Mouse (Mus musculus) heart, embryonic 16.5 days (tissue): ENCODE measurements around the gene Med28. TPM values are rescaled to one million over a fixed set of nuclear protein-coding genes. Genes with fewer than 3 reads are reported as not detected.
A peak's percentile ranks its signal among the peaks of the same experiment; 100 is the strongest.

ENCODE experiments used
- ATAC-seq: fragments of 200-750 bp; cut with Nextera tagmentation; replicated peaks from 2 replicates; pipeline ENCODE4 v1.8.0; 2017; ENCODE audit warnings: moderate number of reproducible peaks; ENCODE audit not compliant: insufficient read depth, low FRiP score; ENCODE audit errors: extremely low read depth
- H3K27ac ChIP-seq: fragments of 300-500 bp; sonication (generic); 2 replicates; pipeline ENCODE4 v1.5.1; 2014; ENCODE audit warnings: mild to moderate bottlenecking, low read length, control low read depth, moderate library complexity
- H3K27me3 ChIP-seq: fragments of 300-500 bp; sonication (generic); 2 replicates; pipeline ENCODE4 v1.6.1; 2014; ENCODE audit warnings: low read length, mixed read lengths; ENCODE audit not compliant: control insufficient read depth, insufficient read depth
- H3K36me3 ChIP-seq: fragments of 300-500 bp; sonication (generic); 2 replicates; pipeline ENCODE4 v1.6.1; 2014; ENCODE audit not compliant: control insufficient read depth, insufficient read depth
- H3K4me1 ChIP-seq: fragments of 300-500 bp; sonication (generic); 2 replicates; pipeline ENCODE4 v1.6.1; 2014; ENCODE audit warnings: low read length, mixed read lengths; ENCODE audit not compliant: control insufficient read depth, insufficient read depth
- H3K4me2 ChIP-seq: fragments of 300-500 bp; sonication (generic); 2 replicates; pipeline ENCODE4 v1.6.1; 2014; ENCODE audit warnings: low read depth, mild to moderate bottlenecking, control low read depth, low read length
- H3K4me3 ChIP-seq: fragments of 300-500 bp; sonication (generic); 2 replicates; pipeline ENCODE4 v1.5.1; 2014; ENCODE audit warnings: mild to moderate bottlenecking, control low read depth, low read length
- H3K9ac ChIP-seq: fragments of 300-500 bp; sonication (generic); 2 replicates; pipeline ENCODE4 v1.6.1; 2014; ENCODE audit warnings: low read length, control low read depth
- H3K9me3 ChIP-seq: fragments of 300-500 bp; sonication (generic); replicated peaks from 2 replicates; pipeline ENCODE4 v1.6.1; 2016; ENCODE audit warnings: low read length; ENCODE audit not compliant: control insufficient read depth
- WGBS: fragments of 180-500 bp; shearing (Covaris S2); extraction: QIAGEN DNeasy Blood & Tissue Kit; methylation state at CpG from one replicate; pipeline ENCODE4 v1.1.7; 2014; 5-methylcytosine and 5-hydroxymethylcytosine counted together
- polyA plus RNA-seq: library from polyadenylated mRNA; unstranded; fragments of >200 nt; fragmentation: Nextera tagmentation; extraction: Ambion mirVana; gene quantifications from 2 replicates; pipeline ENCODE4 v1.2.1, GENCODE M21; 2015

The Med28 gene
- 169 and 170 TPM in 2 replicates for polyA plus RNA-seq

GRCm38 (mm10) chr5:45519960-45520808, at the start of gene Med28:
Med28 (plus strand) TSS chr5:45520229.
- Histone ChIP-seq H3K27ac (0 out of 2 replicates have a peak within 1 kb of the TSS, but pooled peaks have one; percentile 25), H3K4me2 (peak within 1 kb of the TSS; percentile 93), H3K36me3 (peaks cover 7% of the 10 kb centered on the region), H3K27me3 (no peaks in the 10 kb centered on the region), H3K9ac (peak within 1 kb of the TSS; percentile 84), H3K9me3 (no peaks in the 10 kb centered on the region), H3K4me3 (peak within 1 kb of the TSS; percentile 78), H3K4me1 (peaks cover 18% of the 10 kb centered on the region)
- ATAC-seq: peak; percentile 96
- 2% methylated on average over 56 of the region's 56 CpGs for WGBS

GRCm38 (mm10) chr5:45472880-45473450, 47.1 kb upstream of the Med28 start:
- Histone ChIP-seq H3K27me3 (peaks cover 3% of the 10 kb centered on the region; the same call in 1 of the 2 replicates), H3K27ac (no peak overlapping the region), H3K9me3 (no peaks in the 10 kb centered on the region), H3K4me2 (no peak overlapping the region), H3K4me3 (no peak overlapping the region), H3K36me3 (no peaks in the 10 kb centered on the region), H3K9ac (no peak overlapping the region), H3K4me1 (no peaks in the 10 kb centered on the region)
- ATAC-seq: no peak
- 22% methylated on average over 7 of the region's 7 CpGs for WGBS

DNA sequence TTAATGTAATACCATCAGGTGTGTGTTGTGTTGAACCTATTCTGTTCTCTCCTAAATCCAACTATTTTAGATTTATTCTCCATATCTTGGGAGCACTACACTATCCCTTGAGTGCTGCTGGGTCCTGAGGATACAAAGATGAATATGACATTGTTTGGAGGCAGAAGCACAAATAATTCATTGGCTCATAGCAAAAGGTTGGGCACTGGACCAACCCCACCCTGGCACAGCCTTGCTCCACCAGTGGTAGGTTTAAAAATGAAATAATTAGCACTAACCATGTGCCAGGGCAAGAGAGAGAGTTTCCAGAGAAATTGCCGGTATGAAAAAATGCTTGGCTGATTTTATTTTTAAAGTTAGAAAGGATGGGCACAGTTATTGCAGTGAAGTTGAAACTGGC, 46.5 kb upstream of the Med28 start:
- no peak overlapping the region for H3K4me2 ChIP-seq

DNA sequence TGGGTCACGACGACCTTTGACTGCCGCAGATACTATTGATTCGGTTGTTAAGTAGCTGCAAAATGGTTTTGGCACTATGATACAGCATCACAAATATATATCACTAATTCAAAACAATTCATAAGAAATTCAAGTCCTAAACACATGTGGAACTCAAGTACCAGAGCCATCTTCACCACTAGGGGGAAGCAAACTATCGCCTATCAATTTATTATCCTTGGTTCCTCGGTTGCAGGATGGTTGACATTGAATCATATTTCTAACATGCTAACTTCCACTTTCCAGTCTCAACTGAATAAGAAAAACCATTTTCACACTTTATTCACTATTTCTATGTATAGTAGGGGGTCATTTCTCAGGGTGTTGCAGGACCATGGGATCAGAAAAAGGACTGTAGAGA, 45.8 kb upstream of the Med28 start:
- H3K4me2 ChIP-seq: no peak overlapping the region
- ATAC-seq: no peak
- no peaks in the 10 kb centered on the region for H3K36me3 ChIP-seq
- H3K27me3 ChIP-seq: peaks cover 3% of the 10 kb centered on the region; the same call in 1 of the 2 replicates
- H3K9me3 ChIP-seq: no peaks in the 10 kb centered on the region
- no peaks in the 10 kb centered on the region for H3K4me1 ChIP-seq
- no peak overlapping the region for H3K27ac ChIP-seq
- WGBS: 20% methylated on average over 6 of the region's 6 CpGs
- H3K4me3 ChIP-seq: no peak overlapping the region
- no peak overlapping the region for H3K9ac ChIP-seq

More for the DNA sequence above, 46.5 kb upstream of the Med28 start:
- 88% methylated on average over 1 of the region's 1 CpGs for WGBS
- Histone ChIP-seq H3K27me3 (peaks cover 3% of the 10 kb centered on the region; the same call in 1 of the 2 replicates), H3K4me3 (no peak overlapping the region), H3K27ac (no peak overlapping the region), H3K4me1 (no peaks in the 10 kb centered on the region), H3K36me3 (no peaks in the 10 kb centered on the region), H3K9ac (no peak overlapping the region), H3K9me3 (no peaks in the 10 kb centered on the region)
- ATAC-seq: no peak

DNA sequence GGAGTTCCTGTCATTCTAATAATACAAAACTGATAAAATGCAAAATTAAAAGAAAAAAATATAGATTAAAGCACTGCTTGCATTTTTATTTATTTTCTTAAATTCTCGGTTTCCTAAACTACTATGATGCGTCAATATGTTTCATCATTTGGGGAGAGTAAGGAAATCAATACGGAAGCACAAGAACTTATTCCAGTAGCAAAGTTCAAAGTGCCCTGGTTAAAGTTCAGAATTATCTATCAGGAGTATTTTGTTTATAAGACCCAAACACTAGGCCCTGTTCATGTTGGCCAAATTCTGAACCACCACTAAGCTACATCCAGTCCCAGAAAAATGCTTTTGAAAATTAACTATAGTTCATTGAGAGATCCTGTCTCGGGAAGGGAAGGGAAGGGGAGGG, 45.3 kb upstream of the Med28 start:
- H3K4me2 ChIP-seq: no peak overlapping the region
- peaks cover 3% of the 10 kb centered on the region; the same call in 1 of the 2 replicates for H3K27me3 ChIP-seq
- no peaks in the 10 kb centered on the region for H3K36me3 ChIP-seq
- H3K9me3 ChIP-seq: no peaks in the 10 kb centered on the region
- 56% methylated on average over 4 of the region's 4 CpGs for WGBS
- no peak for ATAC-seq
- no peak overlapping the region for H3K27ac ChIP-seq
- no peak overlapping the region for H3K4me3 ChIP-seq
- no peaks in the 10 kb centered on the region for H3K4me1 ChIP-seq
- no peak overlapping the region for H3K9ac ChIP-seq

DNA sequence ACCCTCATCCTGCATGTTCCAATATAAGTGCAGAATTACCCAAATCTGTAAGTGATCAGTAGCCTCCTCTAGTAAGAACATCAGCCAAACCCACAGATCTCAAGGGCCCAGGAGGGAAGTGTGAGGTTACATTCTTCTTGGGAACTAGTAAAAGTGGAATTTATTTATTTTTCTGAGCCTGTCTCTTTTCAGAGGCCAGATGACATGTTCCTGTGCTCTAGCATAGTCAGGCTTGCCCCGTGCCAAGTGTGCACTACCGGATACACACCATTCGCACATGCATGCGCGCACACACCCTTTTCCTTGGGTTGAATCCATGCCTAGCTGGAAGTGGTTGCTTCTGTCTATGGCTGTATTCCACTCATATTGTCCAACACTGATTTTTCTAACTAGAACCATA, 44.3 kb upstream of the Med28 start:
- H3K36me3 ChIP-seq: no peaks in the 10 kb centered on the region
- ATAC-seq: no peak

GRCm38 (mm10) chr5:45476288-45476687, 43.7 kb upstream of the Med28 start:
- WGBS: 26% methylated on average over 6 of the region's 6 CpGs
- no peak for ATAC-seq
- no peaks in the 10 kb centered on the region for H3K36me3 ChIP-seq
- H3K27me3 ChIP-seq: peaks cover 3% of the 10 kb centered on the region; the same call in 1 of the 2 replicates
- H3K4me3 ChIP-seq: no peak overlapping the region
- H3K27ac ChIP-seq: no peak overlapping the region
- no peak overlapping the region for H3K4me2 ChIP-seq
- no peaks in the 10 kb centered on the region for H3K4me1 ChIP-seq
- no peaks in the 10 kb centered on the region for H3K9me3 ChIP-seq
- no peak overlapping the region for H3K9ac ChIP-seq

More for the DNA sequence above, 44.3 kb upstream of the Med28 start:
- Histone ChIP-seq H3K4me1 (no peaks in the 10 kb centered on the region), H3K9me3 (no peaks in the 10 kb centered on the region), H3K4me3 (no peak overlapping the region), H3K4me2 (no peak overlapping the region), H3K9ac (no peak overlapping the region), H3K27ac (no peak overlapping the region), H3K27me3 (peaks cover 3% of the 10 kb centered on the region; the same call in 1 of the 2 replicates)
- WGBS: 81% methylated on average over 5 of the region's 5 CpGs

DNA sequence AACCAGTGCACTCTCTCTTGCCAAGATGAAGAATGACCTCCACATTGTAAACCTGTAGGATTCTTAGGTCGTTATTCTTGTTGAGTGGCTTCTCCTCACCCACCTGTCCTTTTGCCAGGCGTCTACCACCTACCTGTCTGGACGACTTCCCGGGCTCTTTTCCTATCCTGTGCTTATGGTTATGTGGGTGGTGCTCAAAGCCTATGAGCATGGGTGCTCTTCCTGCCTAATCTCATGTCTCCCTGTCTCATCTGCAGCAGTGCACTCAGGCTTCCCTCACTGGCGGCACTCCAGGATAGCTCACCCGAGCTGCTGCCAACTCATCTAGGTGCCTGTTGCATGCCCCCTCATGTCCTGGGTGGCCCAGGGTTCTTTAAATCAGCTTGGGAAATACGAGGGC, 42.4 kb upstream of the Med28 start:
- Histone ChIP-seq H3K27ac (no peak overlapping the region), H3K27me3 (peaks cover 3% of the 10 kb centered on the region; the same call in 1 of the 2 replicates), H3K9me3 (no peaks in the 10 kb centered on the region), H3K4me3 (no peak overlapping the region), H3K4me2 (no peak overlapping the region), H3K4me1 (no peaks in the 10 kb centered on the region), H3K9ac (no peak overlapping the region), H3K36me3 (no peaks in the 10 kb centered on the region)
- WGBS: 70% methylated on average over 7 of the region's 7 CpGs
- ATAC-seq: no peak

- Histone ChIP-seq H3K4me2 (no peak overlapping the region), H3K9ac (no peak overlapping the region), H3K27me3 (no peaks in the 10 kb centered on the region), H3K4me3 (no peak overlapping the region), H3K4me1 (no peaks in the 10 kb centered on the region), H3K36me3 (no peaks in the 10 kb centered on the region), H3K9me3 (no peaks in the 10 kb centered on the region), H3K27ac (no peak overlapping the region)
- 85% methylated on average over 1 of the region's 1 CpGs for WGBS
- ATAC-seq: no peak
Observed at GRCm38 (mm10) chr5:45480066-45480465, 40.0 kb upstream of the Med28 start.
